Mouse (Mus musculus) left cerebral cortex, adult 8-10 months (tissue): Measurements from ENCODE around the gene Trim30b. TPM values are rescaled to one million over a fixed set of nuclear protein-coding genes. Genes with fewer than 3 reads are reported as not detected.
"Not testable (repeated sequence)": the region's sequence is repeated elsewhere in the genome, so short reads cannot be mapped to it uniquely, and the experiment has no call there.

Experiments
- DNase-seq, 2 experiments: peaks; one replicate each; pipeline ENCODE4 v3.0.0; 2022; ENCODE audit warnings: low spot score in 2 of 2
- total RNA-seq, 4 experiments: library from RNA; stranded (reverse); gene quantifications; 2 replicates each; pipeline ENCODE4 v1.2.4; 2022

The Trim30b gene
- total RNA-seq: under 1 TPM in 3 of 4 experiments, not detected in 1; 0.11 to 0.26 (median 0.18) TPM

DNA sequence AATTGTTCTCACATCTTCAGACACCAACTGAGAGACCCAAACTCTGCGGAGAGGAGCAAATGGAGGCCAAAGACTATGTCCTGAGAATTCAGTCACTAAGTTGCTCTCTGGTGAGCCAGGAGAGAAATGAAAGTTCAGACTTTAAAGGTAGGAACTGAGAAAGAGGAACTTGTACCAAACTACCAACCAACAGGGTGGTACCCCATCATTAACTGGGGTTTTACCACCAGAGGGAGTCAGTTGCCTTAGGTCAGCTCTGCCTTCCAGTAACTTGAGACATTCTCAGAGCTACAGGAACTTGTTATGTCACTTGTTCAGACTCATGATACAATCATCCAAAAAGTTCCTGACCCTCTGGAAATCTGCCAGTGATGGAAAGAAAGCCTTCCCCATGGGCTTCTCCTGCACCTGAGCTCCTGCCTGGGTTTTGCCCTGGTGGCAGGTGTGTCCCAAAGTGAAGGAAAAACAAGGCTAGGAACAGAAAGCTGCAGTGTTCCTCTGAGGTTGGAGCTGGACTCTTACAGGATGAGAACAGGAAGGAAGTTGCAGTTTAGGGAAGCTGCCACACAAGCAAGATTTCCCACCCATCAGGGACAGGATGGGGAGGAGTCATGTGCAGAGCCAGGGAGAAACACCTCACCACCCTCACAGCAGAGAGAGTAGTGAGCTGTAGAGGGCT is at the start of gene Trim30b:
TSS of gene Trim30b (minus strand) at position 149 of the 679 bp plus-strand sequence.
- no peak for DNase-seq

DNA sequence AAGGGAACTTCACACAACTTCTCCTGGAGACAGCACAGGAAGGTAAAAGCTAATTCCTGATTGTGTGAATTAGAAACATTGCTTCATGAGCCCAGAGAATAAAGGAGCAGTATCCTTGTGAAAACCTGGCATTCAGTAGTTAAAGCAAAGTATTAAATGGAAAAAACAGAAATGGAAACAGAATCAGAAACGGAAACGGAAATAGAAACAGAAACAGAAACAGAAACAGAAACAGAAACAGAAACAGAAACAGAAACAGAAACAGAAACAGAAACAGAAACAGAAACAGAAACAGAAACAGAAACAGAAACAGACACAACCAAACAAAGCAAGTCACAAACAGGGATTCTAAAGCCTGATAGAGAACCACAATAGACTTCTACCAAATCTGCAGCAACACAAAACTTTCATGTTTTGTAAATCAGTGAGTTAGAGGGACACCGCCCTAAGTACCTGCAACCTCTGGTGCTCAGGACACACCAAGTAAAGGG is 34.8 kb upstream of the Trim30b start:
- no peak for DNase-seq

GRCm38 (mm10) chr7:104401140-104401539 is 31.5 kb upstream of the Trim30b start:
- DNase-seq: no peak

DNA sequence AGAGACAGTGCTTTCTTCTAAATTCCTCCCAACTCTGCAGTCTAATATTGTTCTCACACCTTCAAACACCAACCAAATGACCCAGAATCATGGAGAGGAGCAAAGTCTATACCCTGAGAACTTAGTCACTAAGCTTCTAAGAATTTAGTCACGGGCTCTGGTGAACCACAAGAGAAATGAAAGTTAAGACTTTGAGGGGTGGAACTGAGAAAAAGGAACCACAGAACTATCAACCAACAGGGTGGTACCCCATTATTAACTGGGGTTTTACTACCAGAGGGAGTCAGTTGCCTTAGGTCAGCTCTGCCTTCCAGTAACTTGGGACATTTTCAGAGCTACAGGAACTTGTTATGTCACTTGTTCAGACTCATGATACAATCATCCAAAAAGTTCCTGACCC is 31.0 kb upstream of the Trim30b start, which contains the start of gene Trim30c:
TSS of gene Trim30c (minus strand) at position 140 of the 400 bp plus-strand sequence.
- no peak for DNase-seq

GRCm38 (mm10) chr7:104398492-104398891 is 28.8 kb upstream of the Trim30b start:
- no peak for DNase-seq

GRCm38 (mm10) chr7:104366339-104366738 is 3.3 kb downstream of the Trim30b start:
- no peak for DNase-seq

DNA sequence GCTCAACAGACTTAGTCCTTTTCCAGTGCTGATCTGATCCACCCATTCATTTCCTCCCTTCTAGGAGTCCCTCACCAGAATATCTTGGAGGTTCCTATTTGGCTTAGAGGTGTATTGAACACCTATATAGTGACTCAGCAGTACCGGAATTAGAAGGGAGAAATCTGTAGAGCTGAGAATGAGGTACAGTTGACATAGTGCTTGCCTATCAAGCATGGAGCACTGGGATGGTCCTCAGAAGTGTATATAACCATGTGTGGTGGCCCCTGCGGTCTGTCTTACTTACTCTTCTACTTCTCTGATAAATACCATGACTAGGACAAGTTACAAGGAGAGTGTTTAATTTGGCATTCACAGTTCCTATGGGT is 16.1 kb downstream of the Trim30b start:
- DNase-seq: no peak

DNA sequence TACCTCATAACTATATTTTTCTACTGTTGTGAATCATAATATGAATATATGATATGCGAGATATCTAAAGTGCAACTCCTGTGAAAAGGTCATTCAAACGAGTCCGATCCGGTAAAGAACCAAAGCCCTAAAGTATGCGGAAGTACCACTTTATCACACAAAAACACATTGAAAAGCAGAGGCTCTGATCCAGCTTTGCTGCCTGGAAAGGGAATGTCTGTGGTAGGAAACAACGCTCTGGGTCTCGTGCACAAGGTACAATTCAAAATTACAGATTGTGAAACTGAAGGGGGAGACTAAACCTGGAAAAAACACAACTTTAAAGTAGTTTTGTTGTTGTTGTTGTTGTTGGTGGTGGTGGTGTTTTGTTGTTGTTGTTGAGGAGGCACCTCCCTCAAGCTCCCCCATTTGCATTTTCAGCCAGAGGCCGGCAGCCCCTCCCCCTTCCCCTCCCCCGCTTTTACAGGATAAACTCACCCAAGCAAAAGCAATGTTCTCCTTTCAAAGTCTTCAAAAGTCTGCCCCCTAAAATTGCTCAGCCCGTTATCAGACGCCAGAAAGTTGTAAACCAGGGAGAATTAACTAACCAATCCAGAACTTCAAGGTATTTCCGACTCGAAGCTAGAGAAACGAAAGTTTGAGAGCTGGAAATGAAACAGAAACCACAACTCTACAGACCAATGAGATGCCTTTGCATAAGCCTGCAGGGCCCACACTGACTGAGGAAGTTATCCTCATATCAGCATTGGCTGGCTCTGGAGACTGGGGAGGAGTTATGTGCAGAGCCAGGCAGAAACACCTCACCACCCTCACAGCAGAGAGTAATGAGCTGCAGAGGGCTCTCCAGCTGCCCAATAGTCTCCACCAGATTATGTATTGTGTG is 16.7 kb downstream of the Trim30b start, which contains the start of gene Trim12c:
TSS of gene Trim12c (minus strand) at position 646 of the 883 bp plus-strand sequence.
- peak in 1 of 2 experiments; percentile 5 for DNase-seq

GRCm38 (mm10) chr7:104348043-104348442 is 21.6 kb downstream of the Trim30b start:
- not testable (repeated sequence) for DNase-seq

DNA sequence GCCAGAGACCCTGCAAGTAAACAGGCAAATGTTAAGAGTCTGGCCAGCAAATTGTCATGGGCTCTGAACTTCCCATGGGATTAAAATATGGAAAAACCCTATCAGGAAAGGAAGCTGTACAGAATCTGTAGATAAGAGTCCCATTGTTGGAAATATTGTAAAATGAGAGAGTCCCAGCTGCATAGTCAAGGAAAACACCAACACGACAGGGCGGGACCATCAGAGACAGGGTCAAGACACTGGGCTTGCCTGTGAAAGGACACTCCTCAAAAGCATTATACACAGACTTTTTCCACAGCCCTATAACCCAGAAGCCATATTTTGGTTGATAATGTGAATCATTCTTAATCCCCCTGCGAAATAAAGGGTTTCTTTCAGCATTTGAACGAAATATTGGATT is 28.9 kb downstream of the Trim30b start:
- not testable (repeated sequence) for DNase-seq

DNA sequence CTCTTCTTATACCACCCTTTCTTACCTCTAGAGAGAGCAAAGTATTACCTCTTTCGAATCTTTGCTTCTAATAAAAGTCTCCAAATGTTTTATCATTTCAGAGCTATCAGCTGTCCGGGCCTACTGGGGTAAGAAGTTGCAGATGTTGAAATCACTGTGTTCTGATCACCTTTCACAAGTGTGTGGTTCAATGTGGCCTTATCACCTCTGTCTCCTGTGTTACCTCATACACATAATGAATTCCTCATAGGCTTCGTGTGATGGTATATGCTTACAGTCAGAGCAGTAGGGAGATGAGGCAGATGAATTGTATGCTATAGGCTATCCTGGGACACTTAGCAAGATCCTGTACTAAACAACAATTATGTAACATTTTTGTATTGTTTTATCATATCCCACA is 34.1 kb downstream of the Trim30b start:
- DNase-seq: not testable (repeated sequence)

- DNase-seq: not testable (repeated sequence)
These were observed 40.5 kb downstream of the Trim30b start, which contains the start of gene Trim34b for GRCm38 (mm10) chr7:104329171-104329570. Trim34b (plus strand) TSS chr7:104329471.

DNA sequence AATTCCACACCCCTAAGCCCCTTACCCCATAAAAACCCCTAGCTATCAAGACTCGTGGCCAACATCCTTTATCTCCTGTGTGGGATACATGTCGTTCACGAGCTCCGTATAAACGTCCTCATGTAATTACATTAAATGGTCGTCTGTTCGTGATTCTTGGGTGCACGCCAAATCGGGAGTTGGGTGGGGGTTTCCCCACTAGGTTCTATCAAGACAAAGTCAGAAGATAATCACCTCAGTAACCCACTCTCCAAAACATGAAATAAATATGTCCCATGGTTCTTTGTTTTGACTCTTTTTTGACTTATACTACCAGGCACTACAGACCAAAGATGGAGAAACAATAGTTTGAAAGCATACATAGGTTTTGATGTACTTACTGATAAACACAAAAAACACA is 47.7 kb downstream of the Trim30b start:
- DNase-seq: no peak

- DNase-seq: not testable (repeated sequence)
These were observed 54.2 kb downstream of the Trim30b start, which contains the start of gene Trim12a for GRCm38 (mm10) chr7:104315369-104316080. Trim12a (minus strand) TSS chr7:104315466.

- DNase-seq: no peak
These were observed 54.8 kb downstream of the Trim30b start for GRCm38 (mm10) chr7:104314796-104315353.

Other genes starting within 250 kb of the Trim30b start
- not detected for gene Ubqln5, start 240.1 kb downstream of the Trim30b start, total RNA-seq
- gene Olfr643, start 232.5 kb downstream of the Trim30b start, total RNA-seq: not detected
- not detected for gene Ubqln3, start 226.6 kb downstream of the Trim30b start, total RNA-seq
- not detected for gene Ubqlnl, start 219.3 kb downstream of the Trim30b start, total RNA-seq
- not detected for gene Olfm5, start 205.1 kb downstream of the Trim30b start, total RNA-seq
- under 1 TPM in 3 of 4 experiments, not detected in 1; 0.25 to 0.46 (median 0.28) TPM for gene Olfr648, start 186.5 kb downstream of the Trim30b start, total RNA-seq
- not detected for gene Olfr649, start 173.9 kb downstream of the Trim30b start, total RNA-seq
- gene Trim6, start 151.1 kb downstream of the Trim30b start, total RNA-seq: under 1 TPM in 2 of 4 experiments, not detected in 2; 0.25 to 0.46 TPM
- gene Trim34a, start 125.4 kb downstream of the Trim30b start, total RNA-seq: 1 to 10 TPM; 1.3 to 2.8 (median 1.9) TPM
- gene Trim5, start 81.8 kb downstream of the Trim30b start, total RNA-seq: 1 to 10 TPM in 1 of 4 experiments, under 1 TPM in 3; 0.33 to 1.1 (median 0.83) TPM
- gene Trim12a, start 54.4 kb downstream of the Trim30b start, total RNA-seq: 1 to 10 TPM; 1.8 to 3.9 (median 3.1) TPM
- gene Trim34b, start 40.4 kb downstream of the Trim30b start, total RNA-seq: under 1 TPM in 2 of 4 experiments, not detected in 2; 0.35 to 0.57 TPM
- gene Trim12c, start 16.5 kb downstream of the Trim30b start, total RNA-seq: 1 to 10 TPM; 1.2 to 2.3 (median 1.7) TPM
- gene Trim30c, start 31.0 kb upstream of the Trim30b start, total RNA-seq: not detected
- 1 to 10 TPM in 3 of 4 experiments, under 1 TPM in 1; 0.76 to 3.3 (median 2.4) TPM for gene Trim30a, start 95.3 kb upstream of the Trim30b start, total RNA-seq
- gene Trim30d, start 138.0 kb upstream of the Trim30b start, total RNA-seq: 1 to 10 TPM in 2 of 4 experiments, under 1 TPM in 2; 0.15 to 2.5 (median 0.92) TPM
- not detected for gene Olfr651, start 180.2 kb upstream of the Trim30b start, total RNA-seq
- gene Olfr652, start 191.0 kb upstream of the Trim30b start, total RNA-seq: not detected
- gene Olfr653, start 207.4 kb upstream of the Trim30b start, total RNA-seq: not detected
- gene Olfr654, start 217.1 kb upstream of the Trim30b start, total RNA-seq: not detected
- gene Olfr655, start 231.9 kb upstream of the Trim30b start, total RNA-seq: not detected
- not detected for gene Olfr656, start 244.1 kb upstream of the Trim30b start, total RNA-seq